Mouse (Mus musculus): ENCODE data around the gene Thoc5. TPM values are rescaled to one million over a fixed set of nuclear protein-coding genes. Genes with fewer than 3 reads are reported as not detected.
A peak's percentile ranks its signal among the peaks of the same experiment; 100 is the strongest.

The Thoc5 gene
- total RNA-seq, 2 experiments from 2014 or later = 14.8 to 15.6 TPM

DNA sequence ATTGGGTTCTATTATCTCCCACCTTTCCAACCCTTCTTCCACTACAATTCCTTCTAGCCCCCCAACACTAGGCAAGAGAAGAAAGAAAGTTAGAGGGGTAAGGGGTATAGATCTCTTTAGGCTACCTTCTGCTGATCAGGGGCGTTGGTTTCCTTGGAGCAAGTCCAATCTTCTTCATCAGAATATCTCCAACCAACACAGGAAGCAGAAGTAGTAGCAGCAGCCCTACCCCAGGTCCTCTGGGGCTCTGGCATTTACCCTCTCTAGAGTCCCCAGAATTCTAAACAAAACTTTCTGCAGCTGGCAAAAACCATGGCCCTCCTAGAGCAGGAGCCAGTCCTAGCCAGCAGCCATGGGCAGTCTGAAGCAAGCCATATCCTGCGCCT lies 78.7 kb downstream of the Thoc5 start:
- DNase-seq (ENCODE audit: low spot score) = no peak

DNA sequence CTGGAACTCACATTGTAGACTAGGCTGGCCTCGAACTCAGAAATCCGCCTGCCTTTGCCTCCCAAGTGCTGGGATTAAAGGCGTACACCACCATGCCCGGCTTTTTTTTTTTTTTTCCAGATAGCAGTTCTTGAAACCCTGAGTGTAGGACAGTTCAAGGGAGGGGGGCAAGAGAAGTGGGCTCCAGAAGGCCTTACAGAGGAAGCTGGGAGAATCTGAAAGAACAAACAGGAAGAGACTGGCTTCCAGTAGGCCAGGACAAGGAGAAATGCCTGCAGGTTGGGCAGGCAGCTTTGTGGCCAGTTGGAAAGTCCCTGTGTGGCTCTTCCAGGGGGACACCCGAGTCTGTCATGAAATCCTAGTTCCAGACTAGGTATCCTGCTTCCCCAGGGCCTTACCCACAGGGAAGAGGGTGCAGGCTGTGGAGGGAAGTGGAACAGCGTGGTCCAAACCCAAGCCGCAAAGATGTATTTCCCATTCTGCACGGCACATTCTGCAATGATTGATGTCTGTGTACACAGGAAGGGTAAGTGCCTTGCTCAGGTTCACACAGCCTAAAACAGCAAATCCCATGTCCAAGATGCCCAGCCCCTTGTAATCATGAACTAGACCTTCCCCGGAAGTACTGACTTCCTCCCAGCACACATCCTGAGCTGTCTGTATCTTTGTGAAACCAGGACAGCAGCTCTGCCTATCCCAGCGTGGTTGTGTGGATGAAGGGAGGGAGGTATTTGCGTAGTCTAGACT lies 79.4 kb downstream of the Thoc5 start:
- DNase-seq (ENCODE audit: low spot score) = no peak

DNA sequence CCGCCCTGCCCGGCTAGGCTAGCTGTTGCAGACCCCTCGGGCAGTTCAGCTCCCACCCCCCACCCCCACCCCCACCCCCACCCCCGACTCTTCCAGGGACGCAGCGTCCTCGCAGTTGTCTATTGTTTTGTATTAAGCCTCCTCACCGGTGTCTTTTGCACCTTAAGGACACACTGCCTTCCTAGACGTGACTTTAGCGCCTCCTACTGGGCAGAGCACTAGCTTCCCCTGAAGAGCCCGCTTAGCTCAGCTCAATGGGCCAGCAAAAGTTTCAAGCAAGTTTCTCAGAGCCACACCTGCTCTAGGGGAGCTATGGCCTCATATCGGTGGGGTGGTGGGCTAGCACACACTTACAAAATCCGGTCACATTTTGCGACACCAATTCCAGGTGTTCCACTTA lies 80.5 kb downstream of the Thoc5 start:
- DNase-seq (ENCODE audit: low spot score) = peak; percentile 61

Small RNA genes lying within 50 kb of the gene (microRNA-seq; reads per million reads assigned to microRNA genes)
- gene Mir6918 = not detected

Other genes with a start within 250 kb of the Thoc5 start
- 1,000 to 10,000 TPM in 1 of 2 experiments, 100 to 1,000 TPM in 1; 977 to 1,022 TPM for gene Uqcr10, start 191.0 kb upstream of the Thoc5 start, total RNA-seq (2021)
- 10 to 100 TPM; 25.5 to 26.6 TPM for gene Zmat5, start 190.6 kb upstream of the Thoc5 start, total RNA-seq (2021)
- under 1 TPM in 1 of 2 experiments, not detected in 1; 0.16 TPM for gene Cabp7, start 148.5 kb upstream of the Thoc5 start, total RNA-seq (2021)
- gene Nf2, start 45.8 kb upstream of the Thoc5 start, total RNA-seq (2021) = 10 to 100 TPM; 51.1 to 55.6 TPM
- under 1 TPM; 0.57 to 1.00 TPM for gene Nipsnap1, start 21.4 kb upstream of the Thoc5 start, total RNA-seq (2021)
- not detected for gene Nefh, start 52.7 kb downstream of the Thoc5 start, total RNA-seq (2021)
- gene Ap1b1, start 91.5 kb downstream of the Thoc5 start, total RNA-seq (2021) = 10 to 100 TPM; 41.3 to 48.7 TPM
- gene Rasl10a, start 162.8 kb downstream of the Thoc5 start, total RNA-seq (2021) = under 1 TPM in 1 of 2 experiments, not detected in 1; 0.21 TPM
- gene Gas2l1, start 170.0 kb downstream of the Thoc5 start, total RNA-seq (2021) = 1 to 10 TPM; 3.6 to 6.5 TPM
- gene Rhbdd3, start 203.6 kb downstream of the Thoc5 start, total RNA-seq (2021) = 10 to 100 TPM; 29.2 to 36.9 TPM
- 10 to 100 TPM; 68.9 to 74.1 TPM for gene Ewsr1, start 203.9 kb downstream of the Thoc5 start, total RNA-seq (2021)

All from gastrocnemius, adult 18-20 months (tissue).